ENCODE assay signal across 18 mouse cellular contexts in the genomic region with DNA sequence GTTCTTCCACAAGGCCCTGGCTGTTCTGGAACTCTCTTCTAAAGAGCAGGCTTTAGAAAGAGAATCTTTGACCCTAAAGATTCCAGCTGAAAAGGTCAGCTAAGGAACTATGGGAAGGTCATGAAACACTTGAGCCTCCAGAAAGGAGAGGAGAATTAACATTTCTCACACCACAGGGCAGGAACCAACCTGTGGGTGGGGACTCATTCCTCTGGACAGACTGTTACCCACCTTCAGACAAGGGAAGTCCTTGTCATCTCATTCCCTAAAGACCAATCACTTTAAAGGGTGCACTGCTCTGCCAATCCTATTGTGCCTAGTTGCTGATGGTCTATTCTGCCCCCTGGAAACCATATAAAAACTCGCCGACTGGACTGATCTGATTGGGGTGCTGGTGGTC.
DNase-seq lines count a peak whose midpoint lies in the region; ATAC-seq and TF ChIP-seq lines count a peak whose summit lies in the region.
"Had no signal": no experiment of that assay in that cellular context is flagged by ENCODE, and none has a peak within 500 bp of the region (broad histone marks: within the 10 kb centered on the region; RNA-seq: fewer than 3 reads in every experiment).

No protein-coding gene starts in this region.

- 72% methylated on average over 2 of the region's 2 CpGs for WGBS in embryonic facial prominence, embryonic 10.5 days

- no peak for ATAC-seq in activated CD4-positive, CD25-positive, alpha-beta regulatory T cell, adult 4 months
- ATAC-seq: forebrain, embryonic 15.5 days; inflammation-experienced regulatory T-cells, adult 6 months; intestine, postnatal 0 days had no signal

- H3K4me3 ChIP-seq in layer of hippocampus, adult 2 months = no peak overlapping the region
- no peak overlapping the region for H3K4me3 ChIP-seq in embryonic facial prominence, embryonic 10.5 days
- H3K4me3 ChIP-seq: forebrain, embryonic 15.5 days; heart, adult 2 months; heart, embryonic 12.5 days; hindbrain, embryonic 15.5 days had no signal

- peak overlapping the region; percentile 51; the same call in 1 of the 2 replicates for H3K27ac ChIP-seq in layer of hippocampus, adult 2 months
- H3K27ac ChIP-seq in embryonic facial prominence, embryonic 10.5 days (replicated peaks) = peak overlapping the region; percentile 72
- H3K27ac ChIP-seq: forebrain, embryonic 15.5 days; heart, adult 2 months; hindbrain, embryonic 15.5 days had no signal

- DNase-seq in layer of hippocampus, adult 2 months (ENCODE audit: low spot score in 2 of 2) = no peak
- DNase-seq in layer of hippocampus, postnatal 14 days (ENCODE audit: low spot score in 2 of 2) = no peak
- peak; percentile 93 for DNase-seq in ES-CJ7 (ENCODE audit: low read depth, low spot score)
- DNase-seq in embryonic facial prominence, embryonic 10.5 days (ENCODE audit: low spot score) = no peak
- no peak for DNase-seq in Muller cell, postnatal 12 days (ENCODE audit: inconsistent ontology term)
- DNase-seq: adrenal gland, postnatal 25 days; cerebellum, adult 18-20 months; cerebellum, adult 9-11 months; cerebellum, postnatal 36 days; gastrocnemius, postnatal 10 days; heart, adult 2 months had no signal

- H3K27me3 ChIP-seq in embryonic facial prominence, embryonic 10.5 days (replicated peaks; ENCODE audit: low read depth, poor library complexity, severe bottlenecking) = no peaks in the 10 kb centered on the region
- H3K27me3 ChIP-seq: CH12.LX; forebrain, embryonic 15.5 days; heart, embryonic 12.5 days; hindbrain, embryonic 15.5 days had no signal

- TF ChIP-seq CTCF in layer of hippocampus, adult 2 months (conservative IDR thresholded peaks at IDR 0.05) = no peak

- H3K36me3 ChIP-seq in embryonic facial prominence, embryonic 10.5 days (replicated peaks) = no peaks in the 10 kb centered on the region
- H3K36me3 ChIP-seq: forebrain, embryonic 15.5 days; heart, embryonic 12.5 days; hindbrain, embryonic 15.5 days had no signal

- H3K4me1 ChIP-seq in embryonic facial prominence, embryonic 10.5 days = peaks cover 82% of the 10 kb centered on the region

- no peaks in the 10 kb centered on the region for H3K9me3 ChIP-seq in embryonic facial prominence, embryonic 10.5 days
- H3K9me3 ChIP-seq: forebrain, embryonic 15.5 days; heart, embryonic 12.5 days; hindbrain, embryonic 15.5 days had no signal
